In genomic region chr12:29882871-29883617, GRCm38 (mm10) we compare ENCODE assay signal across 9 mouse cellular contexts. TPM values are rescaled to one million over a fixed set of nuclear protein-coding genes. Genes with fewer than 3 reads are reported as not detected.
A peak's percentile ranks its signal among the peaks of the same experiment; 100 is the strongest.
DNase-seq lines count a peak whose midpoint lies in the region; ATAC-seq and TF ChIP-seq lines count a peak whose summit lies in the region.
"Had no signal": no experiment of that assay in that cellular context is flagged by ENCODE, and none has a peak within 500 bp of the region (broad histone marks: within the 10 kb centered on the region; RNA-seq: fewer than 3 reads in every experiment).

No protein-coding gene starts in this region.

- peak; percentile 84 for TF ChIP-seq CTCF in intestine, postnatal 0 days (IDR thresholded peaks at IDR 0.05; ENCODE audit: low read depth)

- 25% methylated on average over 9 of the region's 9 CpGs for WGBS in intestine, postnatal 0 days
- WGBS in neural tube, embryonic 12.5 days = 9% methylated on average over 9 of the region's 9 CpGs

- H3K9ac ChIP-seq in intestine, postnatal 0 days (ENCODE audit: low read depth, low read length) = no peak overlapping the region
- no peak overlapping the region for H3K9ac ChIP-seq in neural tube, embryonic 12.5 days

- DNase-seq in layer of hippocampus, adult 11-12 months (ENCODE audit: low spot score) = peak; percentile 85
- no peak for DNase-seq in layer of hippocampus, adult 9-10 months (ENCODE audit: low spot score)
- DNase-seq in cerebellum, postnatal 25 days = peak; percentile 89 to 93
- DNase-seq in frontal cortex, postnatal 25 days (ENCODE audit: low spot score in 2 of 2) = peak; percentile 65 to 67
- DNase-seq in left cerebral cortex, postnatal 14 days (ENCODE audit: low spot score in 2 of 2) = peak; percentile 85 to 95
- peak; percentile 65 for DNase-seq in urinary bladder, postnatal 14 days (ENCODE audit: low spot score)

- H3K27me3 ChIP-seq in intestine, postnatal 0 days (replicated peaks; ENCODE audit: control insufficient read depth, insufficient read depth, low read length) = no peaks in the 10 kb centered on the region
- no peaks in the 10 kb centered on the region for H3K27me3 ChIP-seq in neural tube, embryonic 12.5 days (replicated peaks)

- no peaks in the 10 kb centered on the region for H3K9me3 ChIP-seq in intestine, postnatal 0 days (ENCODE audit: control insufficient read depth)
- no peaks in the 10 kb centered on the region for H3K9me3 ChIP-seq in neural tube, embryonic 12.5 days

- no peak overlapping the region for H3K4me3 ChIP-seq in intestine, postnatal 0 days (ENCODE audit: low read depth, low read length)
- H3K4me3 ChIP-seq in neural tube, embryonic 12.5 days = no peak overlapping the region

- ATAC-seq in intestine, postnatal 0 days = no peak
- peak; percentile 93 for ATAC-seq in neural tube, embryonic 12.5 days (ENCODE audit: low FRiP score, low read depth)

- H3K4me2 ChIP-seq in intestine, postnatal 0 days (replicated peaks; ENCODE audit: low read depth) = no peak overlapping the region
- peak overlapping the region; percentile 17 for H3K4me2 ChIP-seq in neural tube, embryonic 12.5 days (replicated peaks)

- no peaks in the 10 kb centered on the region for H3K36me3 ChIP-seq in intestine, postnatal 0 days (ENCODE audit: control insufficient read depth, insufficient read depth)
- no peaks in the 10 kb centered on the region; the same call in 1 of the 2 replicates for H3K36me3 ChIP-seq in neural tube, embryonic 12.5 days
- H3K36me3 ChIP-seq: G1E had no signal

- H3K27ac ChIP-seq in intestine, postnatal 0 days (ENCODE audit: low read depth, low read length) = no peak overlapping the region
- peak overlapping the region; percentile 53; the same call in 1 of the 2 replicates for H3K27ac ChIP-seq in neural tube, embryonic 12.5 days

- intact Hi-C loops in left cerebral cortex, postnatal 14 days (cut with DNase I) = loop anchor here (2.0 kb wide), 1 partner anchor 208 kb away; no protein-coding TSS in a partner anchor

- H3K4me1 ChIP-seq in intestine, postnatal 0 days (replicated peaks; ENCODE audit: control insufficient read depth, insufficient read depth, low read length) = no peaks in the 10 kb centered on the region
- peaks cover 24% of the 10 kb centered on the region; the same call in 1 of the 2 replicates for H3K4me1 ChIP-seq in neural tube, embryonic 12.5 days

RNA-seq across cellular contexts. Expression of gene Pxdn, which starts 54.4 kb away (rescaled TPM):
- polyA plus RNA-seq in intestine, postnatal 0 days (2015; fragmentation: Nextera tagmentation; extraction: Ambion mirVana) = 18.4 TPM in 2 replicates
- total RNA-seq in left cerebral cortex, postnatal 14 days (2021) = 10 to 100 TPM; 42.7 to 49.8 TPM
- polyA plus RNA-seq in neural tube, embryonic 12.5 days (2016; fragmentation: Nextera tagmentation; extraction: Ambion mirVana) = 66.1 and 74.1 TPM in 2 replicates
- polyA plus RNA-seq: G1E had no signal
